Mouse (Mus musculus): Measurements from ENCODE around the gene Oat. TPM values are rescaled to one million over a fixed set of nuclear protein-coding genes. Genes with fewer than 3 reads are reported as not detected.

Gene Oat
- total RNA-seq, 1 experiment from 2014 or later = 96.2 TPM

DNA sequence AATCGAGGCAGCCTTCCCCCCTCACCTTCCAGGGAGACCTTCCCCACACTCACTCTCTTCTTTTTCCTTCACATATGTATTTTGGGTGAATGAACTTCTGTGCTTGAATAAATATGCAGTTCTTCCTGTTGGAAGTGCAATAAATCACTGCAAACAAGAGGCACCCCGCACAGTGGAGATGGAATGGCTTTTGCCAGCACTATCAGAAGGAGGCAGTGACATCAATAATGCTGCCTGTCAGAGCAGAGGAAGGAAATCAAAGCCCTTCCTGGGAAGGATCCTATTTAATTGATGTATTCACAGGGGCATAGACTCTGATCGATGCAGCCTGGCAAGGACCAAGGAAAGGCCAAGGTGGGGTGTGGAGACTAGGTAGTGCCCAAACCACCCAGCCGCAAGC lies 33.8 kb downstream of the Oat start:
- DNase-seq = no peak

DNA sequence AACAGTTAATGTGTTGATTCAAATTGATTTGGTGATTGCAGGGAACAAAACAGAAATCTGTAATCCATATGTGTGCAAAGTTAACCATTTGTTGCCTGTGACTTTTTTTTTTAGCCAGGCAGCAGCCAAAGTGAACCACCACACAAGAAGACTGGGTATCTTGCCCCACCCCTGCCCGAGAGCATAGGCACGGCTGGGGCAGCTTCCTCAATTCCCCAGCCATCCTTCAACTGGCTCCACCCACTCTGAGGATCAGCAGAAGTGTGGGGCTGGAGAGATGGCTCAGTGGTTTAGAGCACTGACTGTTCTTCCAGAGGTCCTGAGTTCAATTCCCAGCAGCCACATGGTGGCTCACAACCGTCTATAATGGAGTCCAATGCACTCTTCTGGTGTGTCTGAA lies 34.6 kb downstream of the Oat start:
- no peak for DNase-seq

DNA sequence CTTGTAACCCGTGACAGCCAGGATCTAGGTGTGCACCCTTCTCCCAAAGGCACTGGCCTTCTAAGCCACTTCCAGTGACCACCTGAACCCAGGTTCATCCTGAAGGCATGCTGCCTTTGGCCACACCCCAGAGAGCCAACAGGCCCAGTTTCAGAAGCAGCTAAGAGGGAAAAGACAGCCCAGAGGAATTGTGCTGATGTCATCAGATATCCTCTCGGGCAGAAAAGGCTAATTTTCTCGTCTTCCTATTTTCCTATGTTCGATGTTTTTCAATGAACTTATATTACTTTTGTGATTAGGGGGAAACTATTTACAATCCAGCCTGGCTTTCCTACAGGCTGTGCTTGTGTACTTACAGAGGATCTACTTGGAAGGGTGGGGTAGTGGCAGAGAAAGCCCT lies 35.6 kb downstream of the Oat start:
- DNase-seq = no peak

DNA sequence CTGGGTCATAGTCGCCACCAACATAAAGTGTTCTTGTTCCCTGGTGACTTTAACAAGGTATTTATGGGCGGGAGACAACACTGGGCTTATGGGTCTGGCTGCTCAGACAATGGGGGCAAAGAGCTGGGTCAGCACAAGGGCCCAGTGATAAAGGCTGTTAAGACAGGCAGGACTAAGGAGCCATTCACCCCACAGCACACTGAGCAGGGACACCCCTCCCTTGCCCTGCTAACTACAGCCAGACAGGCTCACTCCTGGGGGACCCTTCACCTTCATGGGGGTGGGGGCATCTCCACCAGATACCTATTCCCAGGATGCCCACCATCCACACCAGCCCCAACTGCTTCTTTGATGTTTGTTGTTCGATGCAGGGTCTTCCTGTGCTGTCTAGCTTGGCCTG lies 47.0 kb downstream of the Oat start:
- no peak for DNase-seq

DNA sequence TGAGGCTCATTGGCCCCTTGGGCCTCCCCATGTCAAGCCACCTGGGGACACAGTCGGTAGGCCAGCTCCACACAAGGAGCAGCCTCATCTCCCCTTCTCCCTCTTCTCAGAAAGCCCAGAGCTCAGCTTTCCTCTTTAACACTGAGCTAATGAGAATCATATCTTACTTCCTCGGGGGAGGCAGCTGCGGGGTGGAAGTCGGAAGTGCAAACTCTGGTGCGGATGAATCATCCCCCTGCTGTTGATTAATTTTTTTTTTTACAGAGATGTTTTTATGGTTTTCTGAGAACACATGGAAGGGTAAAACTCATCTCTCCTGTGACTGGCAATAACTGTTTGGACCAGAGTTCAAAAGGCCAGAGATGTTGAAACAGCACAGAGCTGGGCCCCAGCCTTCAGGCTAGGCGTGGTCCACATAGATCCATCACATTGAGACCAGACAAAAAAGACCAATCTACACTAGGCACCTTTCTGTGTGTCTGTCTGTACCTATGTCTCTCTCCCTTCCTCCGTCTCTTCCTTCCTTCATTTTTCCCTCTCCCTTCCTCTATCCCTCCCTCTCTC lies 62.7 kb downstream of the Oat start:
- DNase-seq = no peak

DNA sequence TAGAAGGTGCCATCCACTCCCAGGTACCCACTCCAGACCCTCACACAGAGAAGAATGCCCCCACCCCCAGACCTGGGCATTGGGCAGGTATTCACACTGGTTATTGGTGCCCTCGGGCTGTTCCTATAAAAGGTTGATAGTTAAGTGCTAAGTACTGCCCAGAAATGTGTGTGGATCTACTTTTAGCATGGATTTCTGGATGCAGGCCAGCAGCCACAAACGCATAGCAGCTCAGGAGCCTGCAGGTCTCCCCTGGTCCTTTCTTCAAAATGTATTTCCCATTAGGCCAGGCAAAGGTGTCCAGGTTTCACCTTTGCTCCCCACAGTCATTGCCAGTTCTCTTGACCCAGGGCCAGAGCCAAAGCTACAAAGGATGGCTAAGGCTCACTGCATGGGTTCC lies 67.1 kb downstream of the Oat start:
- no peak for DNase-seq

Other genes with a start within 250 kb of the Oat start
- gene Nkx1-2, start 23.2 kb upstream of the Oat start, total RNA-seq (2021) = not detected in 2 replicates
- 18.1 and 18.6 TPM in 2 replicates for gene Lhpp, start 34.2 kb upstream of the Oat start, total RNA-seq (2021)
- gene Fam53b, start 237.5 kb upstream of the Oat start, total RNA-seq (2021) = 64.8 and 65.8 TPM in 2 replicates

Measured in adrenal gland, postnatal 14 days (tissue).